Mouse (Mus musculus) stomach, postnatal 0 days (tissue): ENCODE data around the gene Kiss1r. TPM values are rescaled to one million over a fixed set of nuclear protein-coding genes. Genes with fewer than 3 reads are reported as not detected.
A peak's percentile ranks its signal among the peaks of the same experiment; 100 is the strongest.

Experiments used
- ATAC-seq: fragments of 200-750 bp; cut with Nextera tagmentation; 2 replicates; pipeline ENCODE4 v1.8.0; 2017; ENCODE audit not compliant: low FRiP score, low TSS enrichment
- DNase-seq: peaks from one replicate; pipeline ENCODE4 v3.0.0-alpha.2; 2016; ENCODE audit warnings: low spot score
- H3K27ac ChIP-seq: fragments of 300-500 bp; sonication (generic); replicated peaks from 2 replicates; pipeline ENCODE4 v1.5.1; 2014; ENCODE audit warnings: mild to moderate bottlenecking, control low read depth
- H3K27me3 ChIP-seq: fragments of 300-500 bp; sonication (generic); 2 replicates; pipeline ENCODE4 v1.6.1; 2014; ENCODE audit warnings: low read length; ENCODE audit not compliant: control insufficient read depth, insufficient read depth
- H3K36me3 ChIP-seq: fragments of 300-500 bp; sonication (generic); 2 replicates; pipeline ENCODE4 v1.6.1; 2014; ENCODE audit warnings: low read length, mixed read lengths; ENCODE audit not compliant: control insufficient read depth, insufficient read depth
- H3K4me1 ChIP-seq: fragments of 300-500 bp; sonication (generic); replicated peaks from 2 replicates; pipeline ENCODE4 v1.6.1; 2014; ENCODE audit warnings: antibody characterized with exemption; ENCODE audit not compliant: control insufficient read depth, insufficient read depth
- H3K4me2 ChIP-seq: fragments of 300-500 bp; sonication (generic); replicated peaks from 2 replicates; pipeline ENCODE4 v1.6.1; 2014; ENCODE audit warnings: low read depth, mild to moderate bottlenecking, control low read depth, moderate library complexity
- H3K4me3 ChIP-seq: fragments of 300-500 bp; sonication (generic); 2 replicates; pipeline ENCODE4 v1.5.1; 2014; ENCODE audit warnings: low read depth, low read length, control low read depth
- H3K9ac ChIP-seq: fragments of 300-500 bp; sonication (generic); 2 replicates; pipeline ENCODE4 v1.6.1; 2014; ENCODE audit warnings: mild to moderate bottlenecking, low read length, control low read depth, mixed read lengths
- H3K9me3 ChIP-seq: fragments of 300-500 bp; sonication (generic); 2 replicates; pipeline ENCODE4 v1.6.1; 2016; ENCODE audit warnings: low read length; ENCODE audit not compliant: control insufficient read depth
- CTCF ChIP-seq: IDR thresholded peaks from 2 replicates; pipeline ENCODE4 v1.5.1; 2016; ENCODE audit warnings: antibody characterized with exemption, low read depth, mild to moderate bottlenecking, moderate library complexity
- EP300 ChIP-seq: optimal IDR thresholded peaks from 2 replicates; pipeline ENCODE3; 2016; ENCODE audit warnings: antibody characterized with exemption
- WGBS: fragments of 180-500 bp; shearing (Covaris S2); extraction: QIAGEN DNeasy Blood & Tissue Kit; methylation state at CpG from one replicate; pipeline ENCODE4 v1.1.7; 2014; 5-methylcytosine and 5-hydroxymethylcytosine counted together
- polyA plus RNA-seq: library from polyadenylated mRNA; unstranded; fragments of >200 nt; fragmentation: Nextera tagmentation; extraction: Ambion mirVana; gene quantifications from 2 replicates; pipeline ENCODE4 v1.2.1, GENCODE M21; 2015

Kiss1r gene
- polyA plus RNA-seq, 1 experiment from 2014 or later = 0.79 TPM

DNA sequence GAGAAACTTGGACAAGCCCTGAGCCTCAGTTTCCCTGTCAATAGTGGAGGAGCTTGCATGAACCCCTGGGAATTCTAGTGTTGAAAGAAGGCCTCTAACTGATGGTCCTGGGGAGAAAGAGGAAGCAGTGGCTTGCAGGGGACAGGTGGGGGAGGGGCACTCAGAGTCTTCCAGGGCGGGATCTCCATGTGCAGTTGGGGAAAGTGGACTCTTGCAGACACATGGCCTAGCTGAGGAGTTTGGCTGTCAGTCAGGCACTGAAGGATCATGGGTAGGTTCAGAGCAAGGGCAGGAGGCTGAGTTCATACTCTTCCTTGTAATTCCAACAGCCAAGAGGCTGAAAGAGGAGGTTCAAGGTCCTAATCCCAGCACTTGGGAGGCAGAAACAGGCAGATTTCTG is 39.6 kb upstream of the Kiss1r start:
- no peak for TF ChIP-seq CTCF
- no peak for TF ChIP-seq EP300
- 72% methylated on average over 1 of the region's 1 CpGs for WGBS
- Histone ChIP-seq H3K4me1 (no peaks in the 10 kb centered on the region; the same call in 1 of the 2 replicates), H3K27me3 (no peaks in the 10 kb centered on the region), H3K36me3 (no peaks in the 10 kb centered on the region), H3K9ac (no peak overlapping the region), H3K4me3 (no peak overlapping the region), H3K27ac (no peak overlapping the region), H3K4me2 (no peak overlapping the region), H3K9me3 (no peaks in the 10 kb centered on the region)
- ATAC-seq = no peak
- DNase-seq = no peak

GRCm38 (mm10) chr10:79877757-79878156 is 39.0 kb upstream of the Kiss1r start:
- Histone ChIP-seq H3K27ac (no peak overlapping the region), H3K36me3 (no peaks in the 10 kb centered on the region), H3K4me1 (no peaks in the 10 kb centered on the region; the same call in 1 of the 2 replicates), H3K9ac (no peak overlapping the region), H3K4me2 (no peak overlapping the region), H3K9me3 (no peaks in the 10 kb centered on the region), H3K27me3 (no peaks in the 10 kb centered on the region), H3K4me3 (no peak overlapping the region)
- TF ChIP-seq EP300 (no peak), CTCF (no peak)
- 50% methylated on average over 12 of the region's 12 CpGs for WGBS
- DNase-seq (no peak), ATAC-seq (no peak)

DNA sequence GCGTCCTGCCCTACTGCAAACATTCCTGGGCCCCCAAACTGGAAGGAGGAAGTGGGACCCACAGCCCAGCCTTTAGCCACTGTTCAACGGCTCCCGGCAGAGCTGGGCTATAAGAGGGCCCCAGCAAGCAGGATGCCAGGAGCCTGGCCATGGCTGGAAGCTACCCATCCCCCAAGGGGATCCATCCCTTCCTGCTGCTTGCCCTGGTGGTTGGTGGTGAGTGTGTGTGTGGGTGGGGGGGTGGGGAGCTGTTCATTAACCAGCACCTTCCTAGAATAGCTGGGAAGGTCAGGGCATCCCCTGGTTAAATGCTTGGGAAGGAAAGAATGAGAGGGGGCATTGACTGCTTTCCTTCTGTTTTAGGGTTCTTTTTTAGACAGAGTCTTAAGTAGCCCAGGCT is 37.2 kb upstream of the Kiss1r start:
- DNase-seq = no peak
- H3K4me3 ChIP-seq = no peak overlapping the region
- WGBS = 40% methylated on average over 3 of the region's 3 CpGs
- ATAC-seq = no peak
- H3K4me2 ChIP-seq = no peak overlapping the region
- H3K36me3 ChIP-seq = no peaks in the 10 kb centered on the region
- no peaks in the 10 kb centered on the region for H3K9me3 ChIP-seq
- H3K4me1 ChIP-seq = no peaks in the 10 kb centered on the region; the same call in none of the 2 replicates
- no peak overlapping the region for H3K27ac ChIP-seq
- H3K9ac ChIP-seq = no peak overlapping the region
- H3K27me3 ChIP-seq = no peaks in the 10 kb centered on the region
- no peak for TF ChIP-seq CTCF
- TF ChIP-seq EP300 = no peak

- ATAC-seq (no peak), DNase-seq (peak; percentile 69)
- Histone ChIP-seq H3K4me1 (no peaks in the 10 kb centered on the region; the same call in none of the 2 replicates), H3K36me3 (no peaks in the 10 kb centered on the region), H3K27me3 (no peaks in the 10 kb centered on the region), H3K27ac (no peak overlapping the region), H3K4me3 (no peak overlapping the region), H3K9ac (no peak overlapping the region), H3K9me3 (no peaks in the 10 kb centered on the region), H3K4me2 (no peak overlapping the region; the same call in 1 of the 2 replicates)
- TF ChIP-seq CTCF (no peak), EP300 (no peak)
- 19% methylated on average over 9 of the region's 9 CpGs for WGBS
These were observed 36.0 kb upstream of the Kiss1r start for GRCm38 (mm10) chr10:79880721-79881120.

DNA sequence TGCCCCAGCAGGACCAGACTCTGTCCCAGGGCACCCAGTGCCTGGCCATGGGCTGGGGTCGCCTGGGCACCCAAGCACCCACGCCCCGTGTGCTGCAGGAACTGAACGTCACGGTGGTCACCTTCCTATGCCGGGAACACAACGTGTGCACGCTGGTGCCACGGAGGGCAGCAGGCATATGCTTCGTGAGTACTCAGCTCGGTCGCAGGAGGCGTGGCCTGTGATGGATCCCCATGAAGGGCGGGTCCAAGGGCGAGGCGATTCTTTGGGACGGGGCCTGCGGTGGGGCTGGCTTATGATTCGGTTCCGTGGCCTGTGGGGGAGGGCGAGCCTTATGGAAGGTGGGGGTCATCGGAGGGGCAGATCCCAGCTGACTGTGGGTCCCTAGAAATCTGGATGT is 34.8 kb upstream of the Kiss1r start:
- Histone ChIP-seq H3K4me2 (peak overlapping the region; percentile 27; the same call in 1 of the 2 replicates), H3K4me3 (no peak overlapping the region), H3K9ac (0 out of 2 replicates have a peak overlapping the region, but pooled peaks have one; percentile 18), H3K36me3 (no peaks in the 10 kb centered on the region), H3K9me3 (no peaks in the 10 kb centered on the region), H3K27ac (no peak overlapping the region), H3K27me3 (no peaks in the 10 kb centered on the region), H3K4me1 (no peaks in the 10 kb centered on the region; the same call in none of the 2 replicates)
- TF ChIP-seq CTCF (no peak), EP300 (no peak)
- DNase-seq = no peak
- ATAC-seq = peak; percentile 36
- 9% methylated on average over 21 of the region's 22 CpGs for WGBS

DNA sequence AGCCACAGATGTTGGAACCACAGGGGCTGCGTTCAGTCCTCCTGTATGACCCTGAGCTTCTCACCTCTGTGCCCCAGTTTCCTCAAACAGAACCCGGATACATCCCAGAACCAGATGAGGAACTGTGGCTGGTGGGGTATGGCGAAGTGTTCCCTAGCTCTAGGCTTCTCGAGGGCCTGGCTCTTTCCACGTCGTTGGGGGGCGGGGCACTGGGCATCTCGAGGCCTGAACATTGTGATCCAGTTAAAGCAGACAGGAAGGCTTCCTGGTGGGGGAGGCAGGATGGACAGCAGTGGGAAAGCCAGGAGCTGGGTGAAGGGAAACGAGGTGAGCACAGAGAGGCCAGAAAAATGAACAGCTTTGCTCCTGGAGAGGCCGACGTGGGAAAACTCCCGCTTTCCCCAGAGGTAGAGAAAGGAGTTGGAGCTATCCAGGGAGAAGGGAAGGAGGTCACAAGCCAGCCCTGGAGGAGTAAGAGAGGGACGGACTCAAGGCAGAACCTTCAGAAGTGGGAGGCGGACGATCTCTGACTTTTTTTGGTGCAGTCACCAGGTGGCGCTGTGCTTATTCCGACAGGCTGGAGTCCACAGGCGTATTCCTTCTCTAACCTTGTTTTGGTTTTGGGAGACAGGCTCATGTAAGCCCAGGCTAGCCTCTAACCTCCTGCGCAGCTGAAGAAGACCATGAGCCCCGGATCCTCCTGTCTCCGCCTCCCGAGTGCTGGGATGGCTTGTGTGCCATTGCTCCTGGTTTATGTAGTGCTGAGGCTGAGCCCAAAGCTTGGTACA is 33.3 kb upstream of the Kiss1r start:
- Histone ChIP-seq H3K4me1 (no peaks in the 10 kb centered on the region; the same call in none of the 2 replicates), H3K27ac (no peak overlapping the region), H3K9ac (no peak overlapping the region), H3K9me3 (no peaks in the 10 kb centered on the region), H3K36me3 (no peaks in the 10 kb centered on the region), H3K27me3 (no peaks in the 10 kb centered on the region), H3K4me3 (no peak overlapping the region), H3K4me2 (no peak overlapping the region)
- 23% methylated on average over 22 of the region's 22 CpGs for WGBS
- DNase-seq (peak; percentile 84), ATAC-seq (peak; percentile 53)
- no peak for TF ChIP-seq EP300
- TF ChIP-seq CTCF = peak; percentile 83
